ENCODE assay signal across 37 mouse cellular contexts in the genomic region with DNA sequence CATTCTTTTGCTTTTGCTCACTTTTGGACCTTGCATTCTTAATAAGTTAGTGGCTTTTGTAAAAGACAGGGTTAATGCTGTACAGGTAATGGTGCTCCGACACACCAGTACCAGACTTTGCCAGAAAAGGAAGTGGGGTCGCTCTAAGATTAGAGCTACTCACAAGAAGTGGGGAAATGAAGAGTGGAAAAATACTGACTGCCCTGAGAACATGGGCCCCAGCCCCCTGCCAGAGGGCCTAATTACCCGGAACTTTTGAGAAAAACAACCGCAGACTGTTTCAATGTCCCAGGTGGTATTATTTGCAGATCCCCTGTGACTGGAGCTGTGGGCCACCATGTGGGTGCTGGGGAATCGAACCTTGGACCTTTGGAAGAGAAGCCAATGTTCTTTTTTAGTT. TPM values are rescaled to one million over a fixed set of nuclear protein-coding genes. Genes with fewer than 3 reads are reported as not detected.
DNase-seq lines count a peak whose midpoint lies in the region; ATAC-seq and TF ChIP-seq lines count a peak whose summit lies in the region.
"Had no signal": no experiment of that assay in that cellular context is flagged by ENCODE, and none has a peak within 500 bp of the region (broad histone marks: within the 10 kb centered on the region; RNA-seq: fewer than 3 reads in every experiment).

No protein-coding gene starts in this region.

- peaks cover 5 to 29% of the 10 kb centered on the region in 2 experiments; a peak in 3 of 4 replicates for H3K4me1 ChIP-seq in CH12.LX (ENCODE audit: control insufficient read depth in 1 of 2, insufficient read depth in 2 of 2)
- H3K4me1 ChIP-seq in midbrain, embryonic 15.5 days = peaks cover 27% of the 10 kb centered on the region
- peaks cover 10% of the 10 kb centered on the region for H3K4me1 ChIP-seq in midbrain, postnatal 0 days (ENCODE audit: insufficient read depth, low read length)

- H3K4me2 ChIP-seq in CH12.LX (ENCODE audit: insufficient read depth, low read depth, poor library complexity, severe bottlenecking) = no peak overlapping the region
- H3K4me2 ChIP-seq in midbrain, embryonic 15.5 days = no peak overlapping the region
- no peak overlapping the region for H3K4me2 ChIP-seq in midbrain, postnatal 0 days (ENCODE audit: low read depth, low read length, poor library complexity, severe bottlenecking)

- peak; percentile 36 for DNase-seq in cerebellum, adult 9-10 months
- DNase-seq in cerebellum, postnatal 36 days = no peak
- DNase-seq in kidney, adult 9 months = peak; percentile 68
- no peak for DNase-seq in kidney, postnatal 4 days
- peak; percentile 27 to 35 for DNase-seq in B cell, adult 2 months
- peak; percentile 77 for DNase-seq in CH12.LX (ENCODE audit: extremely low read depth)
- DNase-seq in midbrain, postnatal 0 days (ENCODE audit: low spot score) = no peak
- DNase-seq: cerebellum, postnatal 10 days; gastrocnemius, postnatal 14 days; heart, adult 18-20 months; heart, postnatal 4 days; kidney, postnatal 10 days; layer of hippocampus, adult 9-11 months; lung, postnatal 4 days; retina, postnatal 1 day; right cerebral cortex, postnatal 14 days; thymus, adult 2 months had no signal

- no peaks in the 10 kb centered on the region for H3K27me3 ChIP-seq in CH12.LX (replicated peaks)
- no peaks in the 10 kb centered on the region for H3K27me3 ChIP-seq in midbrain, embryonic 15.5 days (replicated peaks)
- H3K27me3 ChIP-seq in midbrain, postnatal 0 days (ENCODE audit: insufficient read depth, low read length) = no peaks in the 10 kb centered on the region
- H3K27me3 ChIP-seq: forebrain, embryonic 13.5 days; hindbrain, embryonic 13.5 days; limb, embryonic 15.5 days; megakaryocyte, embryonic 14.5 days; midbrain, embryonic 12.5 days; neural tube, embryonic 15.5 days had no signal

- ATAC-seq in midbrain, embryonic 15.5 days (replicated peaks) = no peak
- ATAC-seq in midbrain, postnatal 0 days (ENCODE audit: low FRiP score) = no peak
- ATAC-seq: forebrain, embryonic 13.5 days; intestine, postnatal 0 days; lung, postnatal 0 days had no signal

- peak in 1 of 2 experiments; percentile 52; a peak in 2 of 4 replicates for TF ChIP-seq CTCF in CH12.LX (conservative IDR thresholded peaks at IDR 0.05 in 1 of 2, IDR thresholded peaks at IDR 0.05 in 1 of 2; ENCODE audit: low read depth in 2 of 2, low read length in 2 of 2)
- no peak for TF ChIP-seq CTCF in midbrain, postnatal 0 days (IDR thresholded peaks at IDR 0.05)

- dilution Hi-C loops in CH12.LX (cut with MboI; ENCODE audit: extremely low pct_ligation_motif_present, extremely low pct_unique_long_range_greater_than_20kb, low sequenced_read_pairs) = no loop called here

- peak; percentile 52 for TF ChIP-seq EP300 in CH12.LX (IDR thresholded peaks at IDR 0.05; ENCODE audit: low read length)

- TF ChIP-seq POLR2A in CH12.LX (IDR thresholded peaks at IDR 0.05; ENCODE audit: low read depth, low read length) = no peak

- H3K4me3 ChIP-seq in CH12.LX (replicated peaks in 1 of 3; ENCODE audit: low read depth in 2 of 3, low read length in 2 of 3, poor library complexity in 1 of 3) = no peak overlapping the region
- H3K4me3 ChIP-seq in midbrain, embryonic 15.5 days = no peak overlapping the region
- no peak overlapping the region for H3K4me3 ChIP-seq in midbrain, postnatal 0 days (ENCODE audit: low read depth, low read length)

- no peak overlapping the region for H3K9ac ChIP-seq in CH12.LX (ENCODE audit: insufficient read depth, low read depth)
- no peak overlapping the region for H3K9ac ChIP-seq in midbrain, embryonic 15.5 days
- H3K9ac ChIP-seq in midbrain, postnatal 0 days (replicated peaks; ENCODE audit: low read length, poor library complexity, severe bottlenecking) = no peak overlapping the region
- H3K9ac ChIP-seq: limb, embryonic 15.5 days had no signal

- H3K27ac ChIP-seq in CH12.LX (ENCODE audit: insufficient read depth, low read depth) = no peak overlapping the region
- no peak overlapping the region for H3K27ac ChIP-seq in midbrain, embryonic 15.5 days
- no peak overlapping the region for H3K27ac ChIP-seq in midbrain, postnatal 0 days (ENCODE audit: low read depth, low read length)
- H3K27ac ChIP-seq: forebrain, embryonic 13.5 days; hindbrain, embryonic 13.5 days; limb, embryonic 15.5 days; midbrain, embryonic 12.5 days had no signal

- peaks cover 2% of the 10 kb centered on the region for H3K9me3 ChIP-seq in CH12.LX (replicated peaks; ENCODE audit: low read length)
- no peaks in the 10 kb centered on the region for H3K9me3 ChIP-seq in midbrain, embryonic 15.5 days
- H3K9me3 ChIP-seq in midbrain, postnatal 0 days (ENCODE audit: low read length) = no peaks in the 10 kb centered on the region
- H3K9me3 ChIP-seq: limb, embryonic 10.5 days; limb, embryonic 15.5 days; neural tube, embryonic 15.5 days had no signal

- no peaks in the 10 kb centered on the region for H3K79me2 ChIP-seq in CH12.LX (replicated peaks; ENCODE audit: control insufficient read depth, extremely low read depth, insufficient read depth, poor library complexity, severe bottlenecking)

- in situ Hi-C loops in CH12.LX (cut with MboI; ENCODE audit: low pct_ligation_motif_present, low pct_unique_long_range_greater_than_20kb, low sequenced_read_pairs) = no loop called here

- 89% methylated on average over 5 of the region's 5 CpGs for WGBS in midbrain, embryonic 15.5 days
- 94% methylated on average over 5 of the region's 5 CpGs for WGBS in midbrain, postnatal 0 days

- peak; percentile 42 for TF ChIP-seq RAD21 in CH12.LX (IDR thresholded peaks at IDR 0.05; ENCODE audit: low read depth, low read length)

- H3K36me3 ChIP-seq in CH12.LX (replicated peaks in 1 of 2; ENCODE audit: control insufficient read depth in 1 of 2, insufficient read depth in 1 of 2, low read length in 1 of 2) = peaks cover 2 to 13% of the 10 kb centered on the region in 2 experiments
- H3K36me3 ChIP-seq in midbrain, embryonic 15.5 days (replicated peaks) = no peaks in the 10 kb centered on the region
- H3K36me3 ChIP-seq in midbrain, postnatal 0 days (ENCODE audit: insufficient read depth, low read length) = 0 out of 2 replicates have a peak, but pooled peaks cover 5% of the 10 kb centered on the region

TF ChIP-seq in CH12.LX, 34 proteins besides CTCF, POLR2A, EP300 and RAD21 (continues in another document):
- no peak for TF ChIP-seq NELFE (IDR thresholded peaks at IDR 0.05; ENCODE audit: low read depth, low read length)
- TF ChIP-seq MAZ (IDR thresholded peaks at IDR 0.05; ENCODE audit: low read depth, low read length) = no peak
- TF ChIP-seq POLR2AphosphoS2 (IDR thresholded peaks at IDR 0.05; ENCODE audit: low read depth, low read length) = no peak
- 0 out of 2 replicates have a peak, but pooled peaks have one; percentile 28 for TF ChIP-seq TCF12 (IDR thresholded peaks at IDR 0.05; ENCODE audit: low read depth, low read length)
- TF ChIP-seq MXI1 (IDR thresholded peaks at IDR 0.05; ENCODE audit: low read depth, low read length) = 0 out of 2 replicates have a peak, but pooled peaks have one; percentile 31
- TF ChIP-seq BHLHE40 (IDR thresholded peaks at IDR 0.05; ENCODE audit: low read depth, low read length) = 0 out of 2 replicates have a peak, but pooled peaks have one; percentile 19
- no peak for TF ChIP-seq JUND (conservative IDR thresholded peaks at IDR 0.05; ENCODE audit: low read depth, low read length)
- peak; percentile 35 for TF ChIP-seq SMC3 (IDR thresholded peaks at IDR 0.05; ENCODE audit: low read depth, low read length)
- TF ChIP-seq ETS1 (conservative IDR thresholded peaks at IDR 0.05; ENCODE audit: low read depth, low read length) = no peak; the same call in 1 of the 2 replicates
- peak; percentile 64 for TF ChIP-seq SIN3A (IDR thresholded peaks at IDR 0.05; ENCODE audit: low read length)
- TF ChIP-seq KAT2A (IDR thresholded peaks at IDR 0.05; ENCODE audit: insufficient replicate concordance, low read length) = no peak
- TF ChIP-seq HCFC1 (IDR thresholded peaks at IDR 0.05; ENCODE audit: low read depth, low read length) = no peak

RNA-seq across cellular contexts. Expression of a gene that starts 1.9 kb away (rescaled TPM):
- total RNA-seq in CH12.LX (2012; rRNA removed) (2.8 and 3.1 TPM in 2 replicates), CH12.LX (2014; rRNA removed) (1.1 and 1.8 TPM in 2 replicates)
- 1.2 and 1.4 TPM in 2 replicates for polyA plus RNA-seq in CH12.LX (2012; ENCODE audit: insufficient read length, low read depth)
- polyA plus RNA-seq in midbrain, embryonic 15.5 days (2015; fragmentation: Nextera tagmentation; extraction: Ambion mirVana) = 62.5 and 62.7 TPM in 2 replicates
- total RNA-seq in midbrain, postnatal 0 days (2014; rRNA removed) = 52.5 and 65.4 TPM in 2 replicates
- 55.3 and 56.0 TPM in 2 replicates for polyA plus RNA-seq in midbrain, postnatal 0 days (2015; fragmentation: Nextera tagmentation; extraction: Ambion mirVana)

RNA-seq across cellular contexts. Expression of a gene that starts 4.8 kb away (rescaled TPM):
- total RNA-seq in CH12.LX (2012; rRNA removed) = 0.46 and 0.64 TPM in 2 replicates
- total RNA-seq in CH12.LX (2014; rRNA removed) = 0.27 TPM in 2 replicates
- 0.35 and 0.36 TPM in 2 replicates for polyA plus RNA-seq in CH12.LX (2012; ENCODE audit: insufficient read length, low read depth)
- 0.31 and 0.38 TPM in 2 replicates for polyA plus RNA-seq in midbrain, embryonic 15.5 days (2015; fragmentation: Nextera tagmentation; extraction: Ambion mirVana)
- 3.4 and 6.0 TPM in 2 replicates for total RNA-seq in midbrain, postnatal 0 days (2014; rRNA removed)
- 0.09 and 0.11 TPM in 2 replicates for polyA plus RNA-seq in midbrain, postnatal 0 days (2015; fragmentation: Nextera tagmentation; extraction: Ambion mirVana)
- total RNA-seq: monocyte, adult 5-6 weeks had no signal
- polyA plus RNA-seq: heart, embryonic 11.5 days had no signal

RNA-seq across cellular contexts. Expression of a gene that starts 29.9 kb away (rescaled TPM):
- total RNA-seq in CH12.LX (2012; rRNA removed) (5.3 and 7.0 TPM in 2 replicates), CH12.LX (2014; rRNA removed) (5.0 and 5.5 TPM in 2 replicates)
- polyA plus RNA-seq in CH12.LX (2012; ENCODE audit: insufficient read length, low read depth) = 5.2 and 5.4 TPM in 2 replicates
- polyA plus RNA-seq in midbrain, embryonic 15.5 days (2015; fragmentation: Nextera tagmentation; extraction: Ambion mirVana) = 15.0 and 16.8 TPM in 2 replicates
- total RNA-seq in midbrain, postnatal 0 days (2014; rRNA removed) = 21.9 and 26.4 TPM in 2 replicates
- 16.4 and 17.9 TPM in 2 replicates for polyA plus RNA-seq in midbrain, postnatal 0 days (2015; fragmentation: Nextera tagmentation; extraction: Ambion mirVana)

RNA-seq across cellular contexts. Expression of a gene that starts 30.4 kb away (rescaled TPM):
- total RNA-seq in CH12.LX (2012; rRNA removed) (3.1 and 8.9 TPM in 2 replicates), CH12.LX (2014; rRNA removed) (5.7 and 7.1 TPM in 2 replicates)
- polyA plus RNA-seq in CH12.LX (2012; ENCODE audit: insufficient read length, low read depth) = 9.7 and 11.5 TPM in 2 replicates
- 7.0 and 7.3 TPM in 2 replicates for polyA plus RNA-seq in midbrain, embryonic 15.5 days (2015; fragmentation: Nextera tagmentation; extraction: Ambion mirVana)
- 7.2 and 9.0 TPM in 2 replicates for total RNA-seq in midbrain, postnatal 0 days (2014; rRNA removed)
- 3.9 and 4.4 TPM in 2 replicates for polyA plus RNA-seq in midbrain, postnatal 0 days (2015; fragmentation: Nextera tagmentation; extraction: Ambion mirVana)

RNA-seq across cellular contexts. Expression of a gene that starts 45.2 kb away (rescaled TPM):
- total RNA-seq in CH12.LX (2012; rRNA removed) = not detected in 2 replicates
- not detected in 2 replicates for total RNA-seq in CH12.LX (2014; rRNA removed)
- polyA plus RNA-seq in CH12.LX (2012; ENCODE audit: insufficient read length, low read depth) = 7.4 TPM in 1 of 2 replicates, not detected in the other
- polyA plus RNA-seq in midbrain, embryonic 15.5 days (2015; fragmentation: Nextera tagmentation; extraction: Ambion mirVana) = not detected in 2 replicates
- total RNA-seq in midbrain, postnatal 0 days (2014; rRNA removed) = not detected in 2 replicates
- not detected in 2 replicates for polyA plus RNA-seq in midbrain, postnatal 0 days (2015; fragmentation: Nextera tagmentation; extraction: Ambion mirVana)
- total RNA-seq: adrenal gland, adult 18-20 months; adrenal gland, postnatal 4 days; heart, adult 18-20 months; left cerebral cortex, postnatal 10 days; monocyte, adult 5-6 weeks had no signal
- polyA plus RNA-seq: embryonic facial prominence, embryonic 11.5 days; forebrain, embryonic 13.5 days; heart, embryonic 11.5 days; heart, embryonic 16.5 days; hindbrain, embryonic 13.5 days; intestine, postnatal 0 days; limb, embryonic 10.5 days; limb, embryonic 15.5 days; liver, embryonic 16.5 days; lung, postnatal 0 days; midbrain, embryonic 12.5 days; neural tube, embryonic 15.5 days; small intestine, adult 2 months; stomach, embryonic 16.5 days; thymus, adult 2 months had no signal

Comparison
In these comparisons a context has a peak if more than half of its experiments do, and no peak if none do; other contexts are left out.
1. DNase-seq: peak in cerebellum, adult 9-10 months (single experiment), kidney, adult 9 months (single experiment), B cell, adult 2 months (2 of 2) and CH12.LX (single experiment); none in cerebellum, postnatal 36 days (0 of 2), kidney, postnatal 4 days (0 of 2) and midbrain, postnatal 0 days (single experiment).
2. RNA of a gene that starts 1.9 kb away (polyA plus RNA-seq): 62.5 to 62.7 TPM in midbrain, embryonic 15.5 days and 55.3 to 56.0 TPM in midbrain, postnatal 0 days; 1.2 to 1.4 TPM in CH12.LX; every median in the first group is over 10 times any median in the second.